Mouse (Mus musculus) ES-Bruce4 (cell line): ENCODE measurements around the gene Lrrn4.

ENCODE experiments used
- CTCF ChIP-seq: IDR thresholded peaks from one replicate; pipeline ENCODE4 v1.8.1; 2011; ENCODE audit warnings: low read depth, low read length
- EP300 ChIP-seq: IDR thresholded peaks from 2 replicates; pipeline ENCODE4 v1.6.1; 2011; ENCODE audit warnings: low read depth, low read length; ENCODE audit not compliant: insufficient read depth
- POLR2A ChIP-seq: IDR thresholded peaks from one replicate; pipeline ENCODE4 v1.8.1; 2011; ENCODE audit warnings: low read length; ENCODE audit not compliant: insufficient read depth

DNA sequence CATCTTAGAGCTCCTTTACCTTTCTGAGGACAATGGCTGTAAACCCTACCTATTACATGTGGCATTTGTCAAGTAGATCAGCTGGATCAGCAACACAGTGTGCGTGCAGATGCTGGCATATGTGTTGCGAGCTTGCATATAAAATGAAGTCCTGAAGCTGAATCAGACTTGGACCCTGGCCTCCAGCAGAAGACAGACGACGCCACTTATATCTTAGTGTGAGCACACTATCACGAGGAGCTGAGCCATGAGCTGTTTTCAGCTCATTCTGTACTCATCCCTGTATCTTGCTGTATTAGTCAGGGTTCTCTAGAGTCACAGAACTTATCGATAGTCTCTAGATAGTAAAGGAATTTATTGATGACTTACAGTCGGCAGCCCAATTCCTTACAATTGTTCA lies 4.6 kb upstream of the Lrrn4 start:
- TF ChIP-seq POLR2A: no peak
- no peak for TF ChIP-seq EP300
- no peak for TF ChIP-seq CTCF
